Mouse (Mus musculus): ENCODE data around the gene Edc3. TPM values are rescaled to one million over a fixed set of nuclear protein-coding genes. Genes with fewer than 3 reads are reported as not detected.
"Not testable (repeated sequence)": the region's sequence is repeated elsewhere in the genome, so short reads cannot be mapped to it uniquely, and the experiment has no call there.

The Edc3 gene
- total RNA-seq, 4 experiments from 2014 or later = 10.4 to 11.4 (median 10.8) TPM

GRCm38 (mm10) chr9:57706496-57706895 is 1.8 kb upstream of the Edc3 start:
- no peak for DNase-seq

GRCm38 (mm10) chr9:57708720-57709274 is 457 bp downstream of the Edc3 start:
- no peak for DNase-seq

DNA sequence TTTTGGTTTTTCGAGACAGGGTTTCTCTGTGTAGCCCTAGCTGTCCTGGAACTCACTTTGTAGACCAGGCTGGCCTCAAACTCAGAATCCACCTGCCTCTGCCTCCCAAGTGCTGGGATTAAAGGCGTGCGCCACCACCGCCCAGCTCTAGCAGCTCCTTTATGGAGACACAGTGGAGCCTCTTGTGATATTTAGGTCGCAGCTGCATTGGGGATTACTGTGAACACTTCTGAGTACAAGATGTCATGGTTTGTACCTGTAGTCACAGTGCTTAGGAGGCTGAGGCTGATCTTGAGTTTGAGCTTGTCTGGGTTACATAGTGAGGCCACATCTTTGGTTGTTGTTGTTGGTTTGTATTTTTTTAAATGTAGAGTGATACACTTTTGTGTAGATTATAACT is 1.9 kb downstream of the Edc3 start:
- not testable (repeated sequence) for DNase-seq

DNA sequence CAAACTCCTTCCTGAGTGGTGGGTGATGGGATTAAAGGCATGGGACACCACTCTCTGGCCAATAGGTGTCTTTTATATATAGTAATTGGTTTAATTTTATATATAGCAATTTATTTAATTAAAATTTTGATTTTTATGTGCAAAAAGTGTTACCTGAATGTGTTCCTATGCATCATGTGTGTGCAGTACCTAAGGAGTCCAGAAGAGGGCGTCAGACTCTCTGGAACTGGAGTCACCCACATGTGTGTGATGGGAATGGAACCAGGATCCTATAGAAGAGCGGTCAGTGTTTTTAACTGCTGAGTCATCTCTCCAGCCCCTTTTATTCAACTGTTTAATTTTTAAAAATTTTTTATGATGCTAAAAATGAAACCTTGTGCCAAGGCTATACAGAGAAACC is 3.9 kb downstream of the Edc3 start:
- DNase-seq = no peak

DNA sequence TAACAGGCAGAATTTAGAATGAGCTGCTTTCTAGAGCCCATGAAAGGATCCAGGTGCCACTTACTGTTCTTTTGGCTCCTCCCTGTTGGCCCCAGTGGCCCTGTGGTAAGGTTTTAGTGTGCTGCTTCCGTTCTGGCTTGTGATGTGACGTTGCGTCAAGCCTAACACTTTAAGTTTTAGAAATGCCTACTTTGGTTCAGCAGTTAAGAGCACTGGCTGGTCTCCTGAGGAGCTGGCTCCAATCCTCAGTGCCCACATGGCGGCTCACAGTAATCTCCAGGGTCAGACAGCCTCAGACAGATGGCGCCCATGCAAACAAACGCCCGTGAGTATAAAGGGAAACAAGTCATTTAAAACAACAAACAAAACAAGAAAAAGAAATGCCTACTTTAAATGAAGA is 10.1 kb downstream of the Edc3 start:
- no peak for DNase-seq

GRCm38 (mm10) chr9:57720736-57721135 is 12.4 kb downstream of the Edc3 start:
- no peak for DNase-seq

DNA sequence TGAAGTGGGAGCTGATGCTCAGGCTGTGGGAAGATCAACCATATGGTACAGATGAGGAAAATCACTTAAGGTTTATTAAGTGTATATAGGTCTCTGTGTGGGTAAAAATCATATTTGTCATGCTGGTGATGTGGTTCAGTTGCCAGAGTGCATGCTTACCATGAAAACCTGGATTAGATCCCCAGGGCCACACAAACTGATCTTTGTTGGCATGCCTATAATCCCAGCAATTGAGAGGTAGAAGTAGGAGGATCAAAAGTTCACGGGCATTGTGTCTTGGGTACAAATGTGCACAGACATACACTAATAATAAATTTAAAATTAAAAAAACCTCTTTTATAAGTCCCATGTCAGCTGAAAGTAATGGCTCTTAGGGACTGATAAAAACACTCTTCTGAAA is 14.0 kb downstream of the Edc3 start:
- no peak for DNase-seq

GRCm38 (mm10) chr9:57723315-57723715 is 15.0 kb downstream of the Edc3 start:
- peak; percentile 36 for DNase-seq

DNA sequence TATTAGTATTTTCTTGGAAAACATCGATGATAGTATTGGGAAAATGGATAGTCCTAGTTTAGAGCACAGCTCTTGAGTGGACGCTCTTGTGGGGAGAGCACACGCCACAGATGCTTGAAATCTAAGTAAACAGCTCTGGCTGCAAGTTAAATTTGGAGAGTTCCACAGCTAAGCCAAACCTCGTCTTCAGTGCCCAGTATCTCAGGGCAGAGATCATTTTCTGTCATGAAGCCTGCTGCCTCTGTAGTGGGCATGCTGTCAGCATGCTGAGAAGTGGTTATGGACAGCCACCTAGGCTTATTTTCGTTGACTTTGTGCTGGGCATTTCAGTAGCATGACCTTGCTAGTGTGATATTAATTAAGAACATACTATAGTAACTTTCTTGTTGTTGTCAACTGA is 15.5 kb downstream of the Edc3 start:
- DNase-seq = no peak

DNA sequence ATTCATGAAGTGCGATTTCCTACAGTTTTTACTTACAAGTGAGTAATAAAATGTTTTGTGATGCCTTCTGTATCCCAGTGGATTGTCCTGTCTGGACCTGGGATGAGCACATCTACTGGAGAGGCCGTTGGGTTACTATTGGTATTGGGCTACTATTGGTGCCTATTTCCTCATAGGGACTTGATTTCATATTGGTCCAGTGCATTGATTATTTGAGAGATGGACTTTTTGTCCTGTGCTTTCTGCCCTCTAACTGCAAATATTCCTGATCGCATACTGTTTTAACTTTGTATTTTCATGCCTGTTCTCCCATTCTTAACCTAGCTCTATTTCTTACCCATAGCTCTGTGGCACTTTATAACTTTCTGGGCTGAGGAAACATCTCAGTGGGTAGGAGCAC is 16.4 kb downstream of the Edc3 start:
- DNase-seq = no peak

- DNase-seq = no peak
Measured at GRCm38 (mm10) chr9:57728312-57728711, 20.0 kb downstream of the Edc3 start.

DNA sequence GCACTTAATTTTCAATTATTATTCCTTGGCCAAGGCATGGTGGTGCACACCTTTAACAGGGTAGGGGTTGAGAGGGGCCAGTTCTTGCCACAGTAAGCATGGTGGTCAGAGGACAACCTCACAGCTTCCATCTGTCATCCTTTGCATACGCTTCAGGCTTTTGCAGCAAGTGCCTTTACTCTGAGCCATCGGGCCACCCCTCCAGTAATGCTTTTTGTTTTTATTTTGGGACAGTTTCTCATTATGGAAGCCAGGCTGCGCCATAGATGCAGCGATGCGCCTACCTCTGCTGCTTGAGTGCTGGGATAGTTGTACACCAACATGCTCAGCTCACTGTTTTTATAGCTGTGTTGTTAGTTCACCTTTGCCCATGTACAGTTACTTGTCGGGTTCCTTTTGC is 25.3 kb downstream of the Edc3 start:
- DNase-seq = no peak

- no peak for DNase-seq
Measured at GRCm38 (mm10) chr9:57739863-57740262, 31.5 kb downstream of the Edc3 start.

DNA sequence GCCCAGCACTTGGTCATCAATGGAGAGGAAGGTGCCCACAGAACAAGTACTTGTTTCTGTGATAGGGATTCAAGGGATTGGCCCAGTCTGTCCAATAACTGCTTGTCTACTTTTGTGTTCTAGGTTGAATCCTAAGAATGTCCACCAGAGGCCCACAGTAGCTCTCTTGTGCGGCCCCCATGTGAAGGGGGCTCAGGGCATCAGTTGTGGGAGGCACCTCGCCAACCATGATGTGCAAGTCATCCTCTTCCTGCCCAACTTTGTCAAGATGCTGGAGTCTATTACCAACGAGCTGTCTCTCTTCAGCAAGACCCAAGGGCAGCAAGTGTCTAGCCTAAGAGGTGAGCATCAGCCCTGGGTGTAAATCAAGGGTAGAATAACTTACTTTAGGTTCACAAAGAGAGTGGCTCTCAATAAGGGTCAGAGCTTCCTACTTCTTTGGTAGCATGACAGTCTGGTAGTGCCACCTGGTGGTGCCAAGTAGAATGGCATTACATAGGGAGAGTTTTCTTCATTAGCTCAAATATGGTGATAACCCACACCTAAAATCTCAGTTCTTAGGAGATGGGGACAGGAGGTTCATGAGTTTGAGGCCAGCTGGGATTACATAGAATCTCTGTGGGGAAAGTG is 36.2 kb downstream of the Edc3 start:
- DNase-seq = no peak

DNA sequence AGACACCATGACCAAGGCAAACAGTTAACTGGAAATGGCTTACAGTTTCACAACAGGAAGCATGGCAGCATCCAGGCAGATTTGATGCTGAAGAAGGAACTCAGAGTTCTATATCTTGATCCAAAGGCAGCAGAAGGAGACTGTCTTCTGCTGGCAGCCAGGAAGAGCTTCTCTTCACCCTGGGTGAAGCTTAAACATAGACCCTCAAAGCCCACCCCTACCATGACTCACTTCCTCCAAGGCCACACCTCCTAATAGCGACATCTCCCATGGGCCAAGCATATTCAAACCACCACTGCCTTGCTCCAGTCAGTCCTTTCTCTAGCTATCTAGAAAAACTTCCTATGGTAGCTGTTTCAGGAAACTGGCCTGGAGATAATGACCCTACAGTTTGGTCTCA is 38.7 kb downstream of the Edc3 start:
- no peak for DNase-seq

- no peak for DNase-seq
Measured at GRCm38 (mm10) chr9:57748137-57748536, 39.8 kb downstream of the Edc3 start.

DNA sequence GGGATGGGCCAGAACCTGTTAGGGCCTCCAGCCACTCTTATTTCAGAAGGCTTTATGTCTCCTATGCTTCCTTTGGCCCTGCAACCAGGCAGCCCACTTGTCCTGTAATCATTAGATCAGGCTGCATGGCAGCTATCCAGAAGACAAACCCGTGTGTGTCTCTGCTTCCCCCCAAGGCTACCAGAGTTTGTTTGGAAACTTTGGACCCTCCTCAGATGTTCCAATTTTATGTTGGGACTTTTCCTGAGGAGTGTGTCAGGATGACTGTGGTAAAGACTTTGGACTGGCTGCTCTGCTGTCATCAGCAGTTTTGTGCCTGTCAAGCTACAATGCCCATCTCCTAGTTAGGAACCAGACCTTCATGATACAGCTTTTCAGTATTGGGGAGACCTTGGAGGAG is 40.5 kb downstream of the Edc3 start:
- no peak for DNase-seq

GRCm38 (mm10) chr9:57750901-57751300 is 42.6 kb downstream of the Edc3 start:
- DNase-seq = no peak

DNA sequence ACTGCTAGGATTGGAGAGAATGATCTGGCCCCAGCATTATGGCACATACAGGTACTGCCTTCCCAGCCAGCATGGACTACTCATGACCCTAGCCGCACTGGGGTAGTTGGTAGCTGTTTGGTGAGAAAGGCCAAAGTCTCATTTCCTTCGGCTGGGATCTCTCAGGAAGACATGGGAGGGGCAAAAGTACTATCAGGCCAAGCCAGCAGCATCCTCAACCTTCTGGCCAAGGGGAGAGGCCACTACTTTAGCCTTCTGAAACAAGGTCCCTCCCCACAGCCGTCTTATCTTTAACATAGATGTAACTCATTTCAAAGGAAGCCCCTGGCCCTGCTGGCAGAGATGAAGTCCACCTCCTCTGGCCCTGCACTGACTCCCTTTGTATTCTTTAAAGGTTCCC is 49.2 kb downstream of the Edc3 start:
- DNase-seq = no peak

DNA sequence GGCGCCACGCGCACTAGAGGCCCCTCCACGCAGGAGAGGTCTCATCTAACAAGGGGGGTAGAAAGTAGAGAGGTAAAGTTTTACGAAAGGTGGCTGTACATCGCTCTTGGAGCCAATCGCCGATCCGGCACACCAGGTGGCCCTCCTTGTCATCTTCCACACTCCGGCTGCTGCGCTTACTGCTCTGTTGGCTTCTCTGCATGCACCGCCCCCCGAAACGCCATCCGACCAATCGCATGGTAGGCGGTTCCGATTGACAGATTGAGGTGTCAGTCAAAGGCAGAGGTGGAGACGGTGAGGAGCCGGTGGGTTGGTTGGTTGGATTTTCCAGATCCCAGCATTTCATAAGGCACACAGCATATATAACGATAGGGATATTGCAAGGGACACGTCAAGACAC is 50.2 kb downstream of the Edc3 start:
- no peak for DNase-seq

DNA sequence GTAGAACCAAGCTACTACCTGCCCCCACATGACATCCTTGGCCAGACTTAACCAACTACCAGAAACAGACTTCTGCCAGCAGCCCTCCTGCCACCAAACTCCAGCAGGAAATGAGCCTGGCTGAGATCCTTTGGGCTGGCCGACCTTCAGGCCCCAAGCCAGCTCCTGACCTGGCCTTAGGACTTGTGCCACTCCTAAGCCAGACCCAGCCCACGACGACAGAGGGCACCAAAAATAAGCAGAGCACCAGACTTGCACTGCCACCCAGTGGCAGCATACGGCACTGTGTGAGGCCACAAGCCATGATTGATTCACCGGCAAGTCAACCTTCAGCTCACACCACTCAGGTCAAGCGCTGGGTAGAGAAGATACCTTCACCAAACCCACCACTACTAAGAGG is 50.9 kb downstream of the Edc3 start:
- peak; percentile 84 for DNase-seq

DNA sequence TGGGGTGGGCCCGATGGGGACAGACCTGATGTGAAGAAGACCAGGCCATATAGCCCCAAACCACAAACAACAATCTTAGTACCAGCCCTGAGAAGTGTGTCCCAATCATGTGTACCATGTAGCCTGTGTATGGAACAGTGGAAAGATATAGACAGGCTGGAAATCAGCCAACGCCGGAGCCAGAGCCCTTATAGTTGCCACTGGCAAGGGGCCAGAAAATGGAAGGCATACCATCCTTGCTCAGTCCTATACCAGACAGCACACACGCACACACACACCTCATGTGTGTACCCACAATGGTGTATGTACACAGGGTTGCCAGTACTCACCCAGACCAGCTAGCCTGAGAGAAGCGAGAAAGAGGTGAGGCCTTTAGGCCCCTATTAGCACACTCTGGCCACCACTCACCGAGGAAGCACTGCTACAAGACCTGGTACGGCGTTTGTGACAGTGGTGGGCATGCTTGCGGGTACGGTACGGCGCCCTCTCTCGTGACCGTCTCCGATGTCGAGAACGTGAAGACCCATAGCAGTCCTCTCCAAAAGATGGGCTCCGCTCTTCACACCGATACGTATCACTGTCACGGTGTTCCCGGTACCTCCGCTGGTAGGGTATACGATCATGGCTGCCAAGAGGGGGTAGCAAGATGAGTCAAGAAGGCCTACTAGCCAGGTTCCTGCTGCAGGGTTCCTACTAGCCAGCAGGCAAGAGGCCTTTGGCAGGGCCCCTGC is 52.2 kb downstream of the Edc3 start:
- no peak for DNase-seq

GRCm38 (mm10) chr9:57761563-57762551 is 53.5 kb downstream of the Edc3 start:
- no peak for DNase-seq
